Mouse (Mus musculus): ENCODE measurements at regions not wholly inside any gene's neighbourhood (a gene's known extent, or its start where the extent isn't known, plus 50 kb on each side); places are given as distances from the start of the nearest gene placed in this dataset.

DNA sequence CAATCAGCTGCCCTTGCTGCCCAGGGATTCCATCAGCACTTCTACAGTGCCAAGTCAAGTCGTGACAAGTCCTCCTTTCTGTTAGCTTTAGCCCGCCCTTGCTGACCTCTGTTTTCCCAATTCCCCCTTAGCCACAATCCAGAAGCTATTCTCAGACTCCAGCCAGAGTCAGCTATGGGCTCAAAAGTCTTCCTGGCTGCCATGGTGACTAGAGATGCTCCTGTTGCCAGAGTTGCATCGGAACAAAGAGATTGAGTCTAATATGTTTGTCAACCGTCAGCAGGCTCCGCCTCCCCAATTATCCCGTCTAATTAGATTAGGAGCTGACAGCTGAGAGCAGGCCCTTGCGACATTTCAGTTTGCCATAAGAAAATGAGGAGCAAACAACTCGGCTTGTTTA, 462.9 kb downstream of the Prdm2 start:
- 17% methylated on average over 8 of the region's 8 CpGs for WGBS
- Histone ChIP-seq H3K36me3 (replicated peaks) (no peaks in the 10 kb centered on the region), H3K27ac (no peak overlapping the region), H3K9me3 (no peaks in the 10 kb centered on the region), H3K4me1 (peaks cover 15% of the 10 kb centered on the region), H3K27me3 (ENCODE audit: poor library complexity, severe bottlenecking) (peaks cover 90% of the 10 kb centered on the region), H3K4me3 (no peak overlapping the region)
- DNase-seq (ENCODE audit: extremely low spot score, low spot score), result peak; percentile 34

DNA sequence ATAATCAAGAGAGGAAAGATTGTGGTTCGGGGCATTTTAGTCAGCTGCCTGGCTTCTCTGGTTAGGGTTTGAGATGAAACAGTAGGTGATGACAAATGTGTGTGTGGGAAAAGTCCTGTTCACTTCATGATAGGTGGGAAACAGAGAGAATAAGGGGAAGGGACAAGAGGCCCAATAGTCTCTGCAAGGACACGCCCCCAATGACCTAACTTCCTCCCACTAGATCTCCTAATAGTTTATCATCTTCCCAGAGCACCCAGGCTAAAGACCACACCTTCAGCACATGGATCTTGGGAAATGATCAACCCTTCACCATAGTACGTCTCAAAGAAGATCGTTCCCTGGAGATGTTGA, 484.3 kb upstream of the Kazn start:
- Histone ChIP-seq H3K4me3 (no peak overlapping the region), H3K36me3 (replicated peaks) (no peaks in the 10 kb centered on the region), H3K27ac (no peak overlapping the region), H3K4me1 (no peaks in the 10 kb centered on the region), H3K9me3 (no peaks in the 10 kb centered on the region), H3K27me3 (ENCODE audit: poor library complexity, severe bottlenecking) (no peaks in the 10 kb centered on the region)
- no peak for DNase-seq (ENCODE audit: extremely low spot score, low spot score)
- WGBS, result 91% methylated on average over 4 of the region's 4 CpGs

DNA sequence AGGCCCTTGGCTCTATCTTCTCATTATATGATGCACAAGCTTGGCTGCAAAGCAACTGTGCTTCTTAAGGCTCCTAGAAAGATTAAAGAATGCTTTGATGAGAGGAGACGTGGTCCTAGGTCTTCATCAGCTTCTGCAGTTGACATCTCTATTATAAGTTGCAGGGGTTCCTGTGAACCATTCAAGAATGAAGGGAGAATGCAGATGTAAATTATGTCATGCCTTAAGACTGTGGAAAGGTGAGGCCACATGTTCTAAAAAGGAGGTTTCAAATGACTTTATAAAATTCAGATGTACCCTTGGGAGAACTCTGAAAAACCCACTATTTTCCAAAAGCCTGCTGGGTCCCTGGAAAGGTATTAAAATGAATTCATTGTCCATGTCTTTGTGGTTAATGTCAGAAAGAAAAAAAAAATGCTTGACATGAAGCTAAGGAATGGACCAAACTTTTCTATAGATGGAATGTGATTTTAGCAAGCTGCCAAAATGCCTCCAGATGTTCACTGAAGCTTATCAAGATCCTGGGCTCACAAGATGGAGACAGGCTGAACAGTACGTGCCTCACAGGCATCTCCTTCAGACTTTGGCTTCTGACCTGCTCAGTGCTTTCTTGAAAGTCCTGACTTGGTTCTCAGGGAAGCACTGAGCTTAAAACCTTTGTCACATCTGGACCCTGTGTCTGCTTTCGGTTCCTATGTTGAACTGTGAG, 483.8 kb upstream of the Kazn start:
- H3K9me3 ChIP-seq, result no peaks in the 10 kb centered on the region
- no peak for DNase-seq (ENCODE audit: extremely low spot score, low spot score)
- WGBS, result 79% methylated on average over 3 of the region's 3 CpGs
- H3K36me3 ChIP-seq (replicated peaks), result no peaks in the 10 kb centered on the region
- no peak overlapping the region for H3K4me3 ChIP-seq
- no peaks in the 10 kb centered on the region for H3K4me1 ChIP-seq
- H3K27me3 ChIP-seq (ENCODE audit: poor library complexity, severe bottlenecking), result no peaks in the 10 kb centered on the region
- no peak overlapping the region for H3K27ac ChIP-seq

DNA sequence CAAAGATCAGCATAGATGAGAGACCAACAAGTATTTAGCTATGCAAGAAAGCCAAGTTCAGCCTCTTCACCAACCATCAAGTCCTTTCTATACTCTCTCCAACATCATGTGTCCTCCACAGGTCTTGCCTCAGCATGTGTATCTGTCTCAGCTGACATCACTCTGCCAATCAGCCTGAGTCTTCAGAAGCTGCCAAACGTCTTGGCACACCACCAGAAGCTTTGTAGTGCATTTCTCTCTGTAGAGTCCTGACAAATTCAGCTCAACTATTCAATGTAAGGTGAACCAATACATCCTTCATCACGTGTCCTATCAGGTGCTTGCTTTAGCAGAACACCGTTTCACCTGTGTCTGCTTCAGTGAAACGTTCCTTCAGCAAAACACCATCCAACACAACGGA, 462.4 kb upstream of the Kazn start:
- H3K9me3 ChIP-seq, result peaks cover 6% of the 10 kb centered on the region
- no peaks in the 10 kb centered on the region for H3K36me3 ChIP-seq (replicated peaks)
- no peaks in the 10 kb centered on the region for H3K4me1 ChIP-seq
- H3K27ac ChIP-seq, result no peak overlapping the region
- no peak overlapping the region for H3K4me3 ChIP-seq
- no peak for DNase-seq (ENCODE audit: extremely low spot score, low spot score)
- no peaks in the 10 kb centered on the region for H3K27me3 ChIP-seq (ENCODE audit: poor library complexity, severe bottlenecking)
- WGBS, result 89% methylated on average over 5 of the region's 5 CpGs

DNA sequence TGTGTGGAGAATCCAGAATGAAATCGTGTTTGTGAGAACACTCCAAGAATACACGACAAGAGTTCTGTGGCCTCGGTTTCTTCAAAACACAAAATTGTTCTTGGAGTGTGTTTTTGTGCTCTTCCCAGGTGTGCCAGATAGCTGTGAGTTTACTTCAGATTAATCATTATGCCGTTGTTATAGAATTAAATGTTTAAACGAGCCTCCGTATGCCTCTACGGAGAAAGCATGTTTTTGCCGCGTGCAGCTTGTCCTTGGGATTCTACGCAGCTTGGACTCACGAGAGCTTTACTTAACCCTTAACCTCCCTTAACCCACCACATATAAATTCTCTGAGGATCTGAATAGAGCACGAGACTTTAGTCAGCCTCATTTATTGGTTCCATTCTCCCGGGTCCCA, 455.7 kb upstream of the Kazn start:
- H3K27ac ChIP-seq, result no peak overlapping the region
- 72% methylated on average over 13 of the region's 13 CpGs for WGBS
- no peak for DNase-seq (ENCODE audit: extremely low spot score, low spot score)
- H3K4me3 ChIP-seq, result no peak overlapping the region
- no peaks in the 10 kb centered on the region for H3K36me3 ChIP-seq (replicated peaks)
- H3K9me3 ChIP-seq, result no peaks in the 10 kb centered on the region
- no peaks in the 10 kb centered on the region for H3K27me3 ChIP-seq (ENCODE audit: poor library complexity, severe bottlenecking)
- 0 out of 2 replicates have a peak, but pooled peaks cover 4% of the 10 kb centered on the region for H3K4me1 ChIP-seq

DNA sequence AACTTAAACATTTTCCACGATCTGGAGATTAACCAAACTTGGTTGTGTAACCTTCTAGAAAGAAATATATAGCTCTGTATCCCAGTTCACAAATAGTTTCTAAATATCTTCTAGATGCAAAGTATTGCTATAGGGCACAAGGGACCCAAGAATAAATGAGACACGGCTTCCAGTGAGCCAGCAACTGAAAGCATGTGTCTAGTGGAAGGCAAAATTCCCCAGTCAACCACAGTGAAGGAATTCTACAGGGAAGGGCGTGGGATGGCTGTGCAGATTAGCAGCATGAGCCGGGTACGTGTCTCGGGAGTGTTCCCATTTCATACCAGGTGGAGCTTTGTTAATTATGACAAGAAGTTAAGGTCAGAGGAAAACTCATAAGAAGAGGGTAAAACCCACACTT, 449.0 kb upstream of the Kazn start:
- WGBS, result 93% methylated on average over 6 of the region's 6 CpGs
- Histone ChIP-seq H3K9me3 (no peaks in the 10 kb centered on the region), H3K36me3 (replicated peaks) (no peaks in the 10 kb centered on the region), H3K4me1 (no peaks in the 10 kb centered on the region), H3K27me3 (ENCODE audit: poor library complexity, severe bottlenecking) (no peaks in the 10 kb centered on the region), H3K4me3 (no peak overlapping the region), H3K27ac (no peak overlapping the region)
- no peak for DNase-seq (ENCODE audit: extremely low spot score, low spot score)

DNA sequence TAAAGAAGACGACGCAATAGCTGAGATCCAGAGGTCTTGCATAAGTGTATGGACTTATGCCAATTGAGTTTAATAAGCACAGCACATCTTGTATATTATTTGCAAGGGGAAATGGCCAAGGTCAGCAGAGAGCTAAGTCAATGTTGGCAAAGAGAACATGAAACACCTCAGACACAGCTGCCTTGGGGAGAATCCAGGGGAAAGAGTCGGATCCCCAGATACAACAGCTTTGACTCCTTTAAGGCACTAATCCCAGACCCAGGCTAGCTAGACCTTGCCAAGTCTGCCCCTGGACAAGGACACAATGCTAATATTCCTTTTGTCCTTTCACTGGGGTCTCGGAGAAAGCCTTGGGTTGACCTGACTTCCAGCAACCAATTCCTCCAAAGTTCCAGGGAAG, 438.2 kb upstream of the Kazn start:
- WGBS, result 91% methylated on average over 4 of the region's 4 CpGs
- Histone ChIP-seq H3K36me3 (replicated peaks) (no peaks in the 10 kb centered on the region), H3K4me1 (no peaks in the 10 kb centered on the region), H3K4me3 (no peak overlapping the region), H3K27ac (no peak overlapping the region), H3K9me3 (no peaks in the 10 kb centered on the region), H3K27me3 (ENCODE audit: poor library complexity, severe bottlenecking) (no peaks in the 10 kb centered on the region)
- DNase-seq (ENCODE audit: extremely low spot score, low spot score), result no peak

DNA sequence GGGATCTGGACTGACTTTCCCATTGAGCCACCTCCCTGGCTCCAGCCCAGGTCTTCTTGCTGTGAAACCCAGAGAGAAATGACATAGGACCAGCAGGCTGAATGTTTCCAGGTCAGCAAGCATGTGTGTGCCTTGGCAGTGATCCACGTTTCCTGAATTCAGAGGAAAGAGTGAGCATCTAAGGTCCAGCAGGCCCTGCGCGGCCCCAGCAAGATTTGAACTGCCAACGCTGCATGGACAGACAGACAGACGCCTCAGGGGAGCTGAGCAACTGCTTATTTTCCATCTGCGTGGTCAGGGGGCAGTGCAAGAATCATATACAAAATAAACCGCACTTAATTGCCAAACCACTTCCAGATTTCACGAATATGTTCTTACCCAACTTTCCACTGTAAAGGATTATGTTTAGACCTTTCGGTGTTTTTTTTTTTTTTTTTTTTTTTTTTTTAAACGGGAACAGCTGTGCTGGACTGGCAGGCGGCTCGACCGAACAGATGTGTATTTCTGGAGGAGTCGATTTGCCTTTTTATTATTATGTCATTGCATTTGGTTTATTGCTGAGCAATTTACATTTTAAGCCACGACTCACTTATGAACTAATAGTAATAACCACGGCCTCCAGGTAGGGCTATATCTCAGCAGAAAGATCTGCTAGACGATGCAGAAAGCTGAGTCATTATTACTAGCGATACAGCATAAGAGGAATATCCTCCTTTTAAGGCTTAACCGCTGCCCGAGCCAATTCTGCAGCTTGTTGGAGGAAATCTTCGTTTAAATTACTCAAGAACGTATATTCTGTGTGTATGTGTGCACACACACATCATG, 435.7 kb upstream of the Kazn start:
- H3K36me3 ChIP-seq (replicated peaks), result no peaks in the 10 kb centered on the region
- 83% methylated on average over 22 of the region's 22 CpGs for WGBS
- H3K4me1 ChIP-seq, result no peaks in the 10 kb centered on the region
- H3K9me3 ChIP-seq, result no peaks in the 10 kb centered on the region
- no peaks in the 10 kb centered on the region for H3K27me3 ChIP-seq (ENCODE audit: poor library complexity, severe bottlenecking)
- no peak overlapping the region for H3K4me3 ChIP-seq
- H3K27ac ChIP-seq, result no peak overlapping the region
- DNase-seq (ENCODE audit: extremely low spot score, low spot score), result no peak

DNA sequence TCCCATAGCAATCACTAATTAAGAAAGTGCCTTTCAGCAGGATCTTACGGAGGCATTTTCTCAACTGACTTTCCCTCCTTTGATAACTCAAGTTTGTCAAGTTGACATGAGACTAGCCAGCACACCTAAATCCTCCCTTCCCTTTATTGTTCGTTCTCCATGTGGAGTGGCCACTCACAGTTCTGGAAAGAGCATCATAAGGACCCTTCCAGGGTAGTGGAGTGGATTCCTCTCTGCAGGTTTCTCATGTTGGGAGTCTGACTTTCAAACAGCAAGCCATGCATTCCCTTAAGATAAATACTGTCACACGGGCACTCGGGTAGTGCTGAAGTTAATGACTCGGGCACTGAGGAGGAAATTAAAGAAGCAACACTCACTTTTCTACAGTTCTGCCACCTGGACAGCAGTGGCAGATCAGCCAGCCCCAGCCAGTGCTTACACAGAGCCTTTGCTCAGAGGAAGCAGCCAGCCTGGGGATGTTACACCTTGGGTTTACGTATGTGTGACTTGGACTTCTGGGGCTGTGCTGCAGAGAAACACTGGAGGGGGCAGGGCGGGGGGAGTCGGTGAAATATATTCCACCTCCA, 432.8 kb upstream of the Kazn start:
- Histone ChIP-seq H3K27ac (no peak overlapping the region), H3K4me3 (no peak overlapping the region), H3K27me3 (ENCODE audit: poor library complexity, severe bottlenecking) (no peaks in the 10 kb centered on the region), H3K36me3 (replicated peaks) (no peaks in the 10 kb centered on the region), H3K4me1 (no peaks in the 10 kb centered on the region), H3K9me3 (no peaks in the 10 kb centered on the region)
- WGBS, result 88% methylated on average over 8 of the region's 8 CpGs
- no peak for DNase-seq (ENCODE audit: extremely low spot score, low spot score)

DNA sequence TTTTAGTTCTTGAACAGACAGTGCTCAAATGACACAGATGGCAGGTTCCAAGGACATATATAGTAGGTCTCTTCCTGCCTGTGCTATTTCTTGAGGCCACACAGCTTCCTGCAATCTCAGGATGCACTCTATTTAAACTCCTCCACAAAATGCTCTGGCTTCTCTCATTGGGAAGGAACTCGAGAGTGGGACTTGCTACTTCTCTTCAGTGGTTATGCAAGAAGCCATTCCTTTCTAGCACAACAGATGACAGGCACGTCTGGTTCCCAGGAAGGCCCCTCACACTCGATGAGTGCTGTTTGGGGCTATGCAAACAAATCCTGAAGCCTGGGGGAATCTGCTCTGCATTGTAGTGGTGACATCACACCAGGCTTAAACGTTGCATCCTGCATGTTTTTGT, 425.6 kb upstream of the Kazn start:
- no peak for DNase-seq (ENCODE audit: extremely low spot score, low spot score)
- Histone ChIP-seq H3K36me3 (replicated peaks) (no peaks in the 10 kb centered on the region), H3K4me3 (no peak overlapping the region), H3K27ac (no peak overlapping the region), H3K4me1 (no peaks in the 10 kb centered on the region), H3K9me3 (no peaks in the 10 kb centered on the region; the same call in 1 of the 2 replicates), H3K27me3 (ENCODE audit: poor library complexity, severe bottlenecking) (no peaks in the 10 kb centered on the region)
- WGBS, result 84% methylated on average over 4 of the region's 4 CpGs

DNA sequence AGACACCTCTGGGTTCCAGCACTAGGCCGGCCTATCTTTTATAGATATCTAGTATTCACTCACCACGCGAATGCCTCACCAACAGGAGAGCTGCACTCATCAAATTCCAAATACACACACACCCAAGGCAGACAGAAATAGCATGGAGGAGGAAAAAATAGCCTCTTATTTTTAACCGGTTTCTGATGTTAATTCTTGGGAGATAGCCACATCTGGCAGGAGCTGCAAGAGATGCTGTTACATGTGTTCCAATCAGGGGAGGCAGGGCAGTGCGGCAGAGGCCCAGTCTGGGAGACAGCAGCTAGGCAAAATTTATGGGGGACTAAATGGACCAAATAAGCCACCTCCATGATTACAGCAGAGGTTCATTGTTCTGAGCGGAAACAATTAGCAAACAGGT, 419.0 kb upstream of the Kazn start:
- H3K4me3 ChIP-seq, result no peak overlapping the region
- H3K27ac ChIP-seq, result no peak overlapping the region
- H3K9me3 ChIP-seq, result no peaks in the 10 kb centered on the region
- no peak for DNase-seq (ENCODE audit: extremely low spot score, low spot score)
- H3K36me3 ChIP-seq (replicated peaks), result no peaks in the 10 kb centered on the region
- WGBS, result 88% methylated on average over 6 of the region's 6 CpGs
- no peaks in the 10 kb centered on the region for H3K27me3 ChIP-seq (ENCODE audit: poor library complexity, severe bottlenecking)
- H3K4me1 ChIP-seq, result no peaks in the 10 kb centered on the region

DNA sequence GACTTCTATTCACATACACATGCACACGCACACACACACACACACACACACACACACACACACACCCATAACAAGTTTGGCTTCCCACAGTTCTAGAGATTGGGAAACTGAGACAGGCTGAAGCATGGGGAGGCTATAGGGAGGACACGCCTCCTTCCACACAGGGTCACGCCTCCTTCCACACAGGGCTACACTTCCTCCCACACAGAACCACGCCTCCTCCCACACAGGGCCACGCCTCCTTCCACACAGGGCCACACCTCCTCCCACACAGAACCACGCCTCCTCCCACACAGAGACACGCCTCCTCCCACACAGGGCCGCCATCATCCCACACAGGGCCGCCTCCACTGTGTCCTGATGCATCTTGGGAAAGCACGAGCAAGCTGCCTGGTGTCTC, 401.9 kb upstream of the Kazn start:
- no peaks in the 10 kb centered on the region for H3K9me3 ChIP-seq
- H3K27me3 ChIP-seq (ENCODE audit: poor library complexity, severe bottlenecking), result no peaks in the 10 kb centered on the region
- no peak overlapping the region for H3K27ac ChIP-seq
- DNase-seq (ENCODE audit: extremely low spot score, low spot score), result no peak
- H3K4me1 ChIP-seq, result peaks cover 14% of the 10 kb centered on the region
- WGBS, result 92% methylated on average over 10 of the region's 10 CpGs
- H3K36me3 ChIP-seq (replicated peaks), result no peaks in the 10 kb centered on the region
- H3K4me3 ChIP-seq, result no peak overlapping the region

DNA sequence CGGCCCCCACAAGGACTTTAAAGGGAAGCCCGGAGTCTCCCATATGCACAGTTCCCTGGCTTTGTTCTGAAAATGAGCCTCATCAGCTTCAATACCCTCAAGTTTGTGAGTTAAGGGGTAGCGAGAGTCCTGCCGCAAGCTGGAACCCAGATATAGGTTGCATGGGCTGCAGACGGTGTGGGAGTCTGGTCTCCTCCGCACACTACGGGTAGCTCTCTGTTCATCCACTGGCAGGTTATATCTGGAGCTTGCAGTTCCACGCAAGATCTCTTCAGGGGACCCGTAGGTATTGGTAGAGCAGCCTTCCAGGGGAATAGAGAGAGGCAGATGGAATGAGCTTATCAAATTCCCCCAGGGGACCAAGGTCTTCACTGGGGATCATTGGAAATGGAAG, 400.1 kb upstream of the Kazn start:
- Histone ChIP-seq H3K36me3 (replicated peaks) (no peaks in the 10 kb centered on the region), H3K4me3 (peak overlapping the region; percentile 18; the same call in 1 of the 2 replicates), H3K9me3 (no peaks in the 10 kb centered on the region), H3K4me1 (peaks cover 14% of the 10 kb centered on the region), H3K27ac (peak overlapping the region; percentile 70), H3K27me3 (ENCODE audit: poor library complexity, severe bottlenecking) (no peaks in the 10 kb centered on the region)
- no peak for DNase-seq (ENCODE audit: extremely low spot score, low spot score)
- 60% methylated on average over 9 of the region's 9 CpGs for WGBS

Data from forebrain, embryonic 10.5 days (tissue).